Mouse (Mus musculus): Measurements from ENCODE around the gene Gm13287.
"Not testable (repeated sequence)": the region's sequence is repeated elsewhere in the genome, so short reads cannot be mapped to it uniquely, and the experiment has no call there.

GRCm38 (mm10) chr4:88780320-88780719 is 22.7 kb upstream of the Gm13287 start:
- TF ChIP-seq POLR2A, CTCF (IDR thresholded peaks at IDR 0.05; ENCODE audit: insufficient read depth, low read depth, low read length): not testable (repeated sequence)

Measured in olfactory bulb, adult 2 months (tissue).